Mouse (Mus musculus) kidney, adult 2 months (tissue): ENCODE results near the gene Rbfox3. TPM values are rescaled to one million over a fixed set of nuclear protein-coding genes. Genes with fewer than 3 reads are reported as not detected.

Experiments
- DNase-seq: peaks from one replicate; pipeline ENCODE4 v3.0.0; 2021
- H3K27ac ChIP-seq: fragments of 200-500 bp; 2 replicates; pipeline ENCODE4 v1.5.1; 2012; ENCODE audit warnings: low read depth, low read length, control low read depth, inconsistent platforms; ENCODE audit not compliant: insufficient read depth
- H3K27me3 ChIP-seq: fragments of 200-500 bp; replicated peaks from 2 replicates; pipeline ENCODE4 v1.6.1; 2012; ENCODE audit warnings: mild to moderate bottlenecking, moderate library complexity, low read length, inconsistent platforms; ENCODE audit not compliant: control insufficient read depth, insufficient read depth
- H3K36me3 ChIP-seq: fragments of 200-500 bp; 2 replicates; pipeline ENCODE4 v1.6.1; 2012; ENCODE audit warnings: mild to moderate bottlenecking, moderate library complexity, low read length, inconsistent platforms; ENCODE audit not compliant: control insufficient read depth, insufficient read depth
- H3K4me1 ChIP-seq: fragments of 200-500 bp; 2 replicates; pipeline ENCODE4 v1.6.1; 2011; ENCODE audit warnings: low read length; ENCODE audit not compliant: control insufficient read depth, insufficient read depth
- H3K4me3 ChIP-seq: fragments of 200-500 bp; 2 replicates; pipeline ENCODE4 v1.5.1; 2011; ENCODE audit warnings: mild to moderate bottlenecking, low read depth, low read length, control low read depth; ENCODE audit not compliant: insufficient read depth
- CTCF ChIP-seq: fragments of 200-500 bp; conservative IDR thresholded peaks from 2 replicates; pipeline ENCODE4 v1.5.1; 2011; ENCODE audit warnings: low read depth, mild to moderate bottlenecking, control low read depth, low read length, moderate library complexity, mixed read lengths; ENCODE audit not compliant: insufficient read depth, insufficient read length
- POLR2A ChIP-seq: fragments of 200-500 bp; IDR thresholded peaks from one replicate; pipeline ENCODE4 v1.6.1; 2011; ENCODE audit warnings: low read depth, low read length, control low read depth
- WGBS: fragments of 180-500 bp; shearing (Covaris S2); methylation state at CpG from one replicate; pipeline ENCODE4 v1.1.7; 2018; 5-methylcytosine and 5-hydroxymethylcytosine counted together
- polyA plus RNA-seq: library from polyadenylated mRNA; depleted of rRNA; stranded (reverse); fragments of >200 nt; gene quantifications from 2 replicates; pipeline ENCODE4 v1.2.3, GENCODE M21; 2012

Rbfox3 gene
- polyA plus RNA-seq, 1 experiment: 0.27 TPM

DNA sequence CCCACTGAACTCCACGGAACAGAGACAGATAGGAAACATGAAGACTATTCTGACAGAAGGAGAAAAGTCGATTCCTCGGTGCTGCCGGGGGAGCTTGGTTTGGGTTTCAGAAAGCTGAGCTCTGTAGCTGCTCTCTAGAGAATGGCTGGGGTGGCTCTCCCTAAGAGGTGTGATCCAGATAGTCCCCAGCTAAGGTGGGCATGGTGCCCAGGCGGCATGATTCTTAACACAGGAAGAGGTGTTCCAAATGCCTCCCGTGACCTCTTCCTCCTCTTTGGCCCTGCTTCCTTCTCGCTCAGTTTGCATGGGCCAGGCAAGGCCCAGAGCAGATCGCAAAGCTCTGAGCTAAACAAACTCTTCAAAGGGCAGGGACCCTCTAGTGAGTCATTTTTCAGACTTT lies 243.0 kb downstream of the Rbfox3 start:
- H3K27ac ChIP-seq: peak overlapping the region; percentile 13; the same call in 1 of the 2 replicates
- H3K27me3 ChIP-seq: no peaks in the 10 kb centered on the region
- WGBS: 37% methylated on average over 8 of the region's 8 CpGs
- H3K4me3 ChIP-seq: no peak overlapping the region
- DNase-seq: peak; percentile 61
- no peaks in the 10 kb centered on the region for H3K36me3 ChIP-seq
- TF ChIP-seq CTCF: no peak
- TF ChIP-seq POLR2A: no peak
- H3K4me1 ChIP-seq: no peaks in the 10 kb centered on the region

DNA sequence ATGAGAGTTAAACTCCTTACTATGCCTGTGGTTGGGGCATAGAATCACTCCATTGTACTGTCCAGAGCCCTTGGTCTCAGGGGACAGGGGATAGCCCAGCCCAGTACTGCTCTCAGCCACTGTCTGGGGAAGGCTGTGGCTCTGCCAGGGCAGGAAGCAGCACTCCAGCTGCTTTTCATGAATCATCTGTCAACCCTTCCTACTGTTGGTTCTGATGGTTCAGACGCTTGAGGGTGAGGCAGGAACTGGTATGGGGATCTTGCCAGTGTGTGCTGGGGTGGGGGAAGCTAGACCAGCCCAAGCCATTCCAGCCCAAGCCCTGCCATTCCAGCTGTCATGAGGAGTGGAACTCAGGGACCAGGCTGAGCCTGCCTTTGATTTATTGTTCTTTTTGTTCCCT lies 243.5 kb downstream of the Rbfox3 start:
- H3K4me3 ChIP-seq: no peak overlapping the region
- TF ChIP-seq POLR2A (no peak), CTCF (no peak)
- no peaks in the 10 kb centered on the region for H3K27me3 ChIP-seq
- peak overlapping the region; percentile 13; the same call in 1 of the 2 replicates for H3K27ac ChIP-seq
- WGBS: 22% methylated on average over 1 of the region's 1 CpGs
- H3K36me3 ChIP-seq: no peaks in the 10 kb centered on the region
- DNase-seq: peak; percentile 79
- H3K4me1 ChIP-seq: no peaks in the 10 kb centered on the region

DNA sequence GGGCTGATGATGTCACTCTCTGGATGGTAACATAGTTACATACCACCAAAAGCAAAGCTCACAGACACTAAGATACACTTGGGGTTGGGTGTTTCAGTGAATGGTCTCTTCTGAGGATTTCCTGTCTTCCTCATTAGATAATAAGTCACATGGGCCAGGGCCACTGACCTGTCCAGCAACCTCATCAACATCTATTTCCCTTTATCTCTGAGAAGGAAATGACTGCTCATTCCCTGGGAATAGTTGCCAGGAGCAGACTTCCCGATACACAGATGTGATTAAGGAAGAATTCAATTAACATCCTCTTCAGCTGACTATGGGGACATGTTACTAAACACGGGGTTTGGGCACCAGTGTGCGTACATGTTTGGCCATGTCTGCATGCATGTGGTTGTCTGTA lies 245.2 kb downstream of the Rbfox3 start:
- TF ChIP-seq CTCF (no peak), POLR2A (no peak)
- H3K36me3 ChIP-seq: no peaks in the 10 kb centered on the region
- H3K27me3 ChIP-seq: no peaks in the 10 kb centered on the region
- H3K27ac ChIP-seq: no peak overlapping the region; the same call in 1 of the 2 replicates
- H3K4me1 ChIP-seq: no peaks in the 10 kb centered on the region
- WGBS: 63% methylated on average over 3 of the region's 3 CpGs
- DNase-seq: peak; percentile 61
- H3K4me3 ChIP-seq: no peak overlapping the region

DNA sequence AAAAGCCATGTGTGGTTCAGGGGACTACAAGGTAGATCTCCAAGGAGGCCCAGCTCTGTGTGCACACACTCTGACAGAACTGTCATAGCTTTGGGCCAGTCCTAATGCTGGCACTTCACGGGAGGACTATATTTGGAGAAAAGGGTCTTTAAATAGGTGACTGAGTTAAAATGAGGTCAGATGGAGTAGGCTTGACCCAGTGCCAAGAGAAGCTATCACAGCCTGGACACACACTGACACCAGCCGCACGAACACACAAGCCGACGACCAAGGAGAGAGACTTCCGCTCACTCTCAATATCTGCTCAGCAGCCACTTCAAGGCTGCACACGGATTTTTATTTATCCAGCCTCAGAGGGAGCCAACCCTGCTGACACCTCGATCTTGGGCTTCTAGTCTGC lies 248.1 kb downstream of the Rbfox3 start:
- Histone ChIP-seq H3K36me3 (no peaks in the 10 kb centered on the region), H3K27ac (no peak overlapping the region), H3K4me1 (no peaks in the 10 kb centered on the region), H3K27me3 (no peaks in the 10 kb centered on the region), H3K4me3 (no peak overlapping the region)
- 59% methylated on average over 8 of the region's 8 CpGs for WGBS
- DNase-seq: no peak
- TF ChIP-seq CTCF: no peak
- no peak for TF ChIP-seq POLR2A

DNA sequence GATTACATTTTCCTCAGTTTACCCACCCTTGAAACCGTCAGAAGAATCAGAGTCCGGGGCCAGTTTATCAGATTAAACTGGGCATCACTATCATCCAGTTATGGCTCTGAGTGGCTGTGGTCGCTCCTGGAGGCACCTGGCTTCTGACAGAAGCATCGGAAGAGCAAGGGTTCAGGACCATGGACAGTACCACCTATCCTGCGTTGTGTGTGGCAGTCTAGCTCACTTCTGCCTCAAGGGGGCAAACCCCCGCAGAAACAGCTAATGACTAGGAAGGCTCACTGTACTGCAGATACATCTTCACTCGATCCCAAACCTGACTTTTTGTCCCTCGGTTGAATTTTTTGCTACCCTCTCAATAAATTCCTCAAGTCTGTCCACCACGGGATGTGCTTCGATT lies 252.1 kb downstream of the Rbfox3 start:
- Histone ChIP-seq H3K4me3 (no peak overlapping the region), H3K36me3 (no peaks in the 10 kb centered on the region), H3K27ac (no peak overlapping the region), H3K4me1 (no peaks in the 10 kb centered on the region), H3K27me3 (no peaks in the 10 kb centered on the region)
- TF ChIP-seq CTCF (peak; percentile 46), POLR2A (no peak)
- no peak for DNase-seq
- 12% methylated on average over 10 of the region's 10 CpGs for WGBS

DNA sequence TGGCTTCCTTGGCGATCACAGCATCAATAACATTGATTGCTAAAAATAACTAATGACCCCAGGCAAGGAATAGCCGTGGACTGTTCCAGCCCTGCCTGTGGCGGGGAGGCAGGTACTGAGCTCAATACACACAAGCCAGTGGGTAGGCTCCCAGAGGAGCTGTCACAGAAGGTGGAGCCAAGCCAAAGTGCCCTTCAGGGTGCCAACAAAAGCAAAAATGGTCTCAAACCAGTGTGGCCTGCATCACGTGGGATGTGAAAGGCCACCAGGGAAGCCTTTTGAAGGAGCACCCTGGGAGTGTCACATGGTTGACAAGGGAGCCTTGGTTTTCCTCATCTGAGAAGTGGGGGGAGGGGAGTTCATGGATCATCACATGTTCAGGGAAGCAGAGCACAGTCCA lies 255.6 kb downstream of the Rbfox3 start:
- Histone ChIP-seq H3K36me3 (no peaks in the 10 kb centered on the region), H3K27ac (no peak overlapping the region), H3K4me1 (no peaks in the 10 kb centered on the region), H3K4me3 (no peak overlapping the region), H3K27me3 (no peaks in the 10 kb centered on the region)
- TF ChIP-seq POLR2A (no peak), CTCF (no peak)
- WGBS: 63% methylated on average over 4 of the region's 4 CpGs
- DNase-seq: no peak

DNA sequence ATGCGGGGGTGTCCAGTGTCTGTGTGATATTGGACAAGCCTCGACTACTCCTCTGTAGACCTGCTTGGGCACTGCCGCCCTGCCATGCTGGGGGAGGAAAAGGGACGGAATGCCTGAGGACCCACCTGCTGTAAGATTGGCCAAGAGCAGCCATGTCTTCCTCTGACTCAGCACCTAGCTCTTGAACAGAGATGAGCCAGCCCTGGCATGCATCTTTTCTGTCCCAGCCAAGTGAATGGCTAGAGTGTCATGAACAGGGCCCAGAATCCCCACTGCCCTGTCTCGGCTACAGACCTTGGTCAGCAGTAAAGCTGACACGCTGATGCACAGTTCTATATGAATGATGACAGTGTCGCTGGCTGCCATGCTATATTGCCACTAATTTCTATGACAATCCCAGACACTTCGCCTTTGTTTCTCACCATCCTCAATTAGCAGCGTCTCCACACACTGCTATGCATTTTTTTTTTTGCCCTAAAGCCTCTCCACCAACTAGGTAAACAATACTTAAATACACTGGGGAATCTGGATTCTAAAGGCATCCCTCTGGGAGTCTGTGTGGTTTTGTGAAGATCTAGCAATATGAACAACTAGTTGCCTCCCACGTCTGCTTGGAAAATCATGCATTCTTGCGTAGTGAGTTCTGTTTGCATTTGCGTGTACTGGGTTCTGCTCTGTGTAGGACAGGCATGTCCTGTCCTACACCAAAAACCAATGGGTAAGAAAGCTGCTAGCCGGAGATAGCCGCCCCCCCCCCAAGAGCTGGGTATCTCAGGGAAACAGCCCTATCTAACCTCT lies 257.7 kb downstream of the Rbfox3 start:
- no peak overlapping the region for H3K27ac ChIP-seq
- no peaks in the 10 kb centered on the region for H3K4me1 ChIP-seq
- no peaks in the 10 kb centered on the region for H3K27me3 ChIP-seq
- H3K4me3 ChIP-seq: no peak overlapping the region
- no peak for TF ChIP-seq POLR2A
- H3K36me3 ChIP-seq: no peaks in the 10 kb centered on the region
- 87% methylated on average over 14 of the region's 14 CpGs for WGBS
- DNase-seq: no peak
